Mouse (Mus musculus) right cerebral cortex, adult 18-20 months (tissue): ENCODE data around the gene BC030499.
"Not testable (repeated sequence)": the region's sequence is repeated elsewhere in the genome, so short reads cannot be mapped to it uniquely, and the experiment has no call there.

ENCODE experiments used
- DNase-seq: peaks from one replicate; pipeline ENCODE4 v3.0.0; 2022; ENCODE audit warnings: mixed read lengths

BC030499 gene

DNA sequence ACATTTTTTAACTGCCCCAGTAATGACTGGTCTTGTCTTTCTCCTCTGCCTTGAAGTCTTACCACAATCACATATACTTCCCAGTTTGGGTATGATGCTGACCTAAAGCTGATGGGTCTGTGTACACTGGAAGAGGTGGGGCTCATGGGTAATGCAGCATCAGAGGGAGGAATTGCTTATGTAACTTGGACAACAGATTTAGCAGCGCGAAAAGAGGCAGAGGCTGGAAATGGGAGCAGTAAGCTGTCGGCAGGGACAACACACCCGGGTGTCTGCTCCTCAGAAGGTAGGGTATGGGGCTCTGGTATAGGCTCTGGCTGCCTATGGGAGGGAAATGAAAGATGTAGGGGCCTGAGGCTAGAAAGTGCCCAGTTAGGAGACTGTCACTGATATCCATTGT, at the start of gene BC030499:
Gene BC030499, plus strand, starts transcription at position 188 of the 400 bp plus-strand sequence.
- DNase-seq: peak; percentile 65

DNA sequence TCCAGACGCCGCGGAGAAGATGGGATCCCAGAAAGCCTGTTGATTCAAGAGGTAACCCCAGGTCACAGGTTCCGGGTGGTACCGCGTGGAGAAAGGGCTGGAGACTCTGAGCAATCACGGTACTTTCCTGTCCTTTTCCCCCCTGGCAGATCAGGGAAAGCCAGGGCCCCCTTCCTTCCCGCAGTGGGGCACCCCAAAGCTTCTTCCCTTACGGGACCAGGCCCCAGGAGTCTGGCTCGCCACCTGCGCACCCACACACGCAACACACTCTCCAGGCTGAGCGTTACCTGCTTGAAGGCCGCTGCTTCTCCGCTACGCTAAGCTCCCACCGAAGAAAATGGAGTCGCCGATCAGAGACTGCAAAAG, 45.4 kb upstream of the BC030499 start:
- no peak for DNase-seq

DNA sequence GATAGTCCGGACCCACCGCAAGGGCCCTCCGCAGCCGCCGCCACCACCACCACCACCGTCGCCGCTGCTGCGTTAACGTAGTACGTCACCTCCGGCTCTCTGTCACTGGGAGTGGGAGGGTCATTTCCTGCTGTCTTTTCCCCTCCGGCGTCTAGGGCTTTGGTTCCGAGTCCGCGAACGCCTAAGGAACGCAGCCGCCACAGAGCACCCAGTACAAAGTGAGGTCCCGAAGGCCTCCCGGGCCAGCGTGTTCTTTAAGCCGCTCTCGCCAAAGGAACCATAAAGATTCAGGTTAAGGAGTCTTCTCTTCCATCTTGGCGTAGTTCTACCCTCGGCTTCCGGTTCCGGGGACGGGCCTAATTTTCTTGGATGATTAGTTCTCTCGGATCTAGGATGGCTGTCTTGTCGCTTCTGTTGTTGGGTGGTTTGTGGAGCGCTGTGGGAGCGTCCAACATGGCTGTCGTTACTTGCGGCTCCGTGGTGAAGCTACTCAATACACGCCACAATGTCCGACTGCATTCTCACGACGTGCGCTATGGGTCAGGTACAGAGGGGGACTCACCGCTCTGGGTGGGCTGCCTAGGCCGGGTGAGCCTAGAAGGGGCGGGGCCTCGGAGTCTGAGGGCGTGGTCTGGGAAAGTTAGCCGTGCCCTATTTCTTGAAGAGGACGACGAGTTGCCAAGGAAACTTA, 44.9 kb upstream of the BC030499 start, which contains the start of the genes Sdf2 and Supt6:
Gene Sdf2, plus strand, starts transcription at position 120 of the 691 bp plus-strand sequence.
Gene Supt6, minus strand, starts transcription at position 361 of the 691 bp plus-strand sequence.
- peak; percentile 90 for DNase-seq

DNA sequence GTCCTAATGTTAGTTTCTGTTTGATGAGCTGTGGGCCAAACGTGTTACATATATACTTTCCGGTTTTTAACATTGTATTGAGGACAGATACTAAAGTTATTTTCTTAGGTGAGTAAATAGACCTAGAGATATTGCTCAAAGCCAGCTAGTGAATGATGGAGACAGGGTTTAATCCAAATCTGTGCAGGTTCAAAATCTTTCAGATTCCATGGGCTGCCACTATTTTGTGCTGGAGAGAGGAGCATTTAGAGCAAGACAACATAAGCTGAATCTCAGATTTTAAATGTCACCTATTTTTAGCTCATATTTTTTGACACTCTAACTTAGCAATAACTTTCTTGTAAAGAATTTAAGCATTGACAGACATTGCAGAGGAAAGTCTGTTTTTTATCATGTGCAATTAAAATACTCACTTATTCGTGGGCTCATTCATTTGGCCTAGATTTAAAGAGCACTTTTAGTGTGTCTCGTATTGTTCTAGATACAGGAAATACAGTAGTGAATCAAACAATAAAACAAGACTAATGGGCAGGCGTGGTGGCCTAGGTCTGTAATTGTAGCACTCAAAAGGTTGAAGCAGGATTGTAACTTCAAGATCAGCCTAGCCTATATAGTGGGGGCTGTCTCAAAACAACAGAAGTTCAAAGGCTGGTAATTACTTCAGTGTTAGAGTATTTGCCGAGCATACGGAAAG, 44.2 kb upstream of the BC030499 start:
- DNase-seq: no peak

DNA sequence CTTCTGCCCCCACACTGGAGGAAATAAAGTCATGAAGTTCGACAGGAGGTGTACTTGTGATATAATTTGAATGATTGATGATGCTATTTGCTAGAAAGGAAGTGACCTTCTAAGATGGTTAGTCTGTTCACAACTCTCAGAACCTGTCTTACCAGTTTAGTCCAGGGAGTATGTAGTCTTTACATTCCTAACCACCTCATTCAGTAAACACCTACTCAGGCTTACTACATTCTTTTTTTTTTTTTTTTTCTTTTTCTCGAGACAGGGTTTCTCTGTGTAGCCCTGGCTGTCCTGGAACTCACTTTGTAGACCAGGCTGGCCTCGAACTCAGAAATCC, 43.7 kb upstream of the BC030499 start:
- DNase-seq: no peak

DNA sequence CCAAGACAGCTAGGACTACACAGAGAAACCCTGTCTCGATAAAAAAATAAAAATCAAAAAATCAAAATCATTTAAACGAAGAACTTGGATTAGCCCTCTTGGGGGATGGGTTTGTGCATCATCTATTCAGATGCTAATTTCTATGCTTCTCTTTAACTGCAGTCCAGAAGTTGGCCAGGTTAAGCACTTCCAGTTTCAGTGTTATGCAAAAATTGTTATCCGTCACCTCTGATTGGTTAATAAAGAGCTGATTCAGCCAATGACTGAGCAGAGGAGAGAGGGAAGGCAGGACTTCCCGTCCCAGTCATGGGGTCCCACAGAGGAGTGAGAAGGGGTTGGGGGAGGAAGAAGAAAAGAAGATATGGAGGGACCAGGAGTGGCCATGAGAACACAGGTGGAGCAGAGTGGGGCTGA, 42.9 kb upstream of the BC030499 start:
- DNase-seq: no peak

DNA sequence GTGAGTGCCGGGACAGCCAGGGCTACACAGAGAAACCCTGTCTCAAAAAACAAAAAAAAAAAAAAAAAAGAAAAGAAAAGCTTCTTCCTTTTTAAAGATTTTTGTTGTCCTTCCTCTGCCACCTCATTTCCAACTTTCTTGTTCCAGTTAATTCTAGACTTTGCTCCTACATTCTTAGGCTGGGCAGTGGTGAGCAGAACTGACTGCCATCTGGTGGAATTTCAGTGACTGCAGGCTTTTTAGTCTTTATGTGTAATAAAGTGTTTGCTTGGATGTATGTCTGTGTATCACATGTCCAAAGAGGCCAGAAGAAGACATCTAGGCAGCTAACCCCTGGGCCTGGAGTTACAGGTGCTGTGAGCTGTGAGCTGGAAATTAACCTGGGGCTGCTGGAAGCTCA, 34.0 kb upstream of the BC030499 start:
- no peak for DNase-seq

DNA sequence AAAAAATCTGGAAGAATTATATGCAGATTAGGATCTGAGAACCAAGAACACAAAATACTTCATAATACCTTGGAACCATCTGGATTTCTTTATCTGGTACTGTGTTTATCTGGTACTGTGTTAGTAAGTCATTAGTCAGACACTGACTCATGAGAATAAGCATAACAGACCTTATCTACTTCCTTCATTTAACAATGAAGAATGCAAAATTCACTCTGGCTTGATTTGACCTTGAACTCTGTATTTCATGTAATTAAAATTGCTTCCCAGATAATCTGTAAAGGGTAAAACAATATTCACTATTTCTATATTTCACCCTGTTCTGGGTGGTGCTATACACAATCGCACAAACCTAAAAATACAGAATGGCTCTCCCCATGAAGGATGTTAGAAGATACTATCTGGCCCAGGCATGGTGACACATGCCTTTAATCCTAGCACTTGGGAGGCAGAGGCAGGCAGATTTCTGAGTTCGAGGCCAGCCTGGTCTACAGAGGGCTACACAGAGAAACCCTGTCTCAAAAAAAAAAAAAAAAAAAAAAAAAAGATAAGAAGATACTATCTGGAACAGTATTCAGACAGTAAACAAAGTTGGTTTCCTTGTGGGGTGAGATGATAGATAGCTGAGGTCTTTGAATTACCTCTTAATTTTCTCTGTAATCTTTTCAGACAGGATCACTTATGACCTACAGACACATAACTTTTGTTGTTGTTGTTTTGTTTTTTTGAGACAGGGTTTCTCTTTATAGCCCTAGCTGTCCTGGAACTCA, 30.0 kb upstream of the BC030499 start:
- DNase-seq: no peak

DNA sequence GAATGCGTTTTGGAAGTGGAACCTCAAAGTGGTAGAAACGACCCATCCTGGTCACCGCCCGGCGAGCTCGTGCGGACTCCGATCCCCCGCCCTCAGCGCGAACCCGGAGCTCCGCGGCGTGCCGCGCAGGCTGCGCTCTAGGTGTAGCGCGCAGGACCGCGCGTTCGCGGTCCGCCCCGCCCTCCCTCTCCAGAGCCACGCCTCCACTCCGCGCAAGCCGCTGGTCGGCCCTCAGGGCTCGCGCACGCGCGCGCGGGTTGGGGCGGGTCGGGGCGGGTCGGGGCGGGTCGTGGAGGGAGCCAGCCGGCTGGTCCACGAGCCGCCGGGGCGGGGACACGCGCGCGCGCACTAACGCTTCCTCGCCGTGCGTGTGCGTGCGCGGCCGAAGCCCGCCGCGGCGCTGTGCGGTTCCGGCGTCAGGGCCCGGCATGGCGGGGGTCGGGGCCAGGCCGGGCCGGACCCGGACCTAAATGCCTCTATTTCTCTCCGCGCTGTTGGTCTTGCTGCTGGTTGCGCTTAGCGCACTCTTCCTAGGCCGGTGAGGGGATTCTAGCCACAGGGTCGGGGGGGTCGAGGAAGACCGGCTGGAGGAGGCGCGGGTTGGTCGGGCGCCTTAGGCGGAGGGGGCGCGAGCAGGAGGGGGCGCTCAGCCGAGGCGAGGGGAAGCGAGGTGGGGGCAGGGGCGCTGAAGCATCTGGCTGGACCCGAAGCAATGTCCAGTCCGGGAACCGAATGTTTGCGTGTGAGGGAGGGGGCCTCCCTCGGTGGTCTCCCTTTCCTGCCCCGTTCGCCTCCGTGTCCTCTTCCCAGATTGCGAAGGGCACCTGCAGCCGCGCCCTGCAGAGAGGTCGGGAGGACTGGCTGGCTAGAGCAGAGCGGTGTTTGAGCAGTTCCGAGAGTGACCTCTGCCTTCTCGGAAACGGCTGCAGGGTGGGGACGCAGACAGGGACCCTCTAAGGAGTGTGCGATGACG, 29.0 kb upstream of the BC030499 start, which contains the start of gene 2610507B11Rik:
Gene 2610507B11Rik, plus strand, starts transcription at position 373 of the 973 bp plus-strand sequence.
- peak; percentile 93 for DNase-seq

DNA sequence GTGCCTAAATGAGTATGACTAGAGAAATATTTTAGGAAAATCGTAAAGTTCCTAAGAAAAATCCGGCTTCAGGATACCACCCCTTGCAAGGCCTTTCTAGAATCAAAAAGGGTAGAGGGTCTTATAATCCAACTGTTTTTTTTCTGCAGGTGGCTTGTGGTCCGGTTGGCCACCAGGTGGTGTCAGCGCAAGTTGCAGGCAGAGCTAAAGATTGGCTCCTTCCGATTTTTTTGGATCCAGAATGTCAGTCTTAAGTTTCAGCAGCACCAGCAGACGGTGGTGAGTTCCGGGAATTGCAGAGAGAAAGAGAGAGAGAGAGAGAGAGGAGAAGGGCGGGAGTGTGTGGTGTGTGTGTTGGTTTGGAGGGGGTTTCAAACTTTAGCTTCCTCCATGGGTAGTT, 28.1 kb upstream of the BC030499 start:
- DNase-seq: peak; percentile 49

DNA sequence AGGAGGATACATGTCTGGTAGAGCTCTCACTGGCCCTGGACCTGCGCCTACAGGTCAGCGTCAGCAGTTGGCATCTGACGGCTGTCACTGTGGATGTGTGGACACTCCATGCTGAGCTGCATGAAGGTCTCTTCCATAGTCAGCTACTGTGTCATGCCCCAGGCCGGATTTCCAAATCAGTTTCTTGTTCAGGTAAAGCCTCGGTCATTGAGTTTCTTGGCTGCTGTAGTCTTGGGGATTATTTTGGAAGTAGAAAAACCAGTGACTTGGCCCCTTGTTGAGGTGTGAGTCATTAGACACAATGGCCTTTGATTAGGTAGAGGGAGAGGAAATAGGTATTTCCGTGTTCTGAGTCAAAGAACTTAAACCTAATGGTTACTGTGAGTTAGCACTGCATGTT, 25.1 kb upstream of the BC030499 start:
- DNase-seq: no peak

DNA sequence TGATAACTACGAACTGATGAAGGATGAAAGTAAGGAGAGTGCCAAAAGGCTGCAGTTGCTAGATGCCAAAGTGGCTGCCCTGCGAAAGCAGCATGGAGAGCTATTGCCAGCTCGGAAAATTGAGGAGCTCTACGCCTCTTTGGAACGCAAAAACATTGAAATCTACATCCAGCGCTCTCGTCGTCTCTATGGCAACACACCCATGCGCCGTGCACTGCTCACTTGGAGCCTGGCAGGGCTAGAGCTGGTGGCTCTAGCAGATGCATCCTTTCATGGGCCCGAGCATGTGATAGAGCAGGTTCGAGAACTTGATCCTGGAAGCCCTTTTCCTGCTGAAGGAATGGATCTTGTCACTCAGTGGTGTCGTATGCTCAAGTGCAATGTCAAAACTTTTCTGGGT, 18.7 kb upstream of the BC030499 start:
- peak; percentile 80 for DNase-seq

DNA sequence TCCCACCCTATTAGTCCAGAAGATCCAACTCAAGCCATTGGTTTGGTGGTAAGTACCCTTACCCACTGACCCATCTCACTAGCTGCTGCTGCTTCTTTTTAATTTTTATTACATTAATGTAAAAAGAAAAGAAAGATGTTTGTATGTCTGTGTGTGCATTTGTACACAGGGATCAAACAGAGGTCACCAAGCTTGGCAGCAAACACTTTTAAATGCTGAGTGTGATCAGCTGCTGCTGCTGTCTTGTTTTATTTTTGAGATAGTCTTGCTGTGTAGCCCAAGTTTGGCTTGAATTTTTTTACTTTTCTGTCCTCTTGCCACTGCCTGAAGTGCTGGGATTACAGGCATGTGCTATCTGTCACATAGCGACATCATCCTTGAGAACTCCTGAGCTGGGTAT, 15.0 kb upstream of the BC030499 start:
- DNase-seq: no peak

DNA sequence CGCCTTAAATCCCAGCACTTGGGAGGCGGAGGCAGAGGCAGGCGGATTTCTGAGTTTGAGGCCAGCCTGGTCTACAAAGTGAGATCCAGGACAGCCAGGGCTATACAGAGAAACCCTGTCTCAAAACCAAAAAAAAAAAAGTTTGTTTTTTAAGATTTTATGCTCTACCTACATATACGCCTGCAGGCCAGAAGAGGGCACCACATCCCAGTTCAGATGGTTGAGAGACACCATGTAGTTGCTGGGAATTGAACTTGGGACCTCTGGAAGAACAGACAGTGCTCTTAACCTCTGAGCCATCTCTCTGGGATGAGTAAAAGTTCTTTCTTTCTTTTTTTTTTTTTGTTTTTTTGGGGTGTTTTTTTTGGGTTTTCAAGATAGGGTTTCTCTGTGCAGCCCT, 14.5 kb upstream of the BC030499 start:
- DNase-seq: not testable (repeated sequence)

DNA sequence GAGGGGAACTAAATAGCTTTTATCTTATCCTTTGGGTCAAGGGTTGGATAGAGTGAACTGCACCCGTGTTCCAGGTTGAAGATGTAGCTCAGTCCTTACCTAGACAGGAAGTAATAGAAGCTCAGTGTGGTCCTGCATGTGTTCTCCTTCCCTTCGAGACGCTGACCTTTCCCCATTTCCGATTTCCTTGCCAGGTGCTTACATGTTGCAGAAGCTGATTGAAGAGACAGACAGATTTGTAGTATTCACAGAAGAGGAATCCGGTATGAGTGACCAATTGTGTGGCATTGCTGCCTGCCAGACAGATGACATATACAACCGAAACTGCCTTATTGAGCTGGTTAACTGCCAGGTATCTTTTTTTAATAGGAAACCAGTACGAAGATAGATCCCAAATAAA, 11.8 kb upstream of the BC030499 start:
- no peak for DNase-seq

DNA sequence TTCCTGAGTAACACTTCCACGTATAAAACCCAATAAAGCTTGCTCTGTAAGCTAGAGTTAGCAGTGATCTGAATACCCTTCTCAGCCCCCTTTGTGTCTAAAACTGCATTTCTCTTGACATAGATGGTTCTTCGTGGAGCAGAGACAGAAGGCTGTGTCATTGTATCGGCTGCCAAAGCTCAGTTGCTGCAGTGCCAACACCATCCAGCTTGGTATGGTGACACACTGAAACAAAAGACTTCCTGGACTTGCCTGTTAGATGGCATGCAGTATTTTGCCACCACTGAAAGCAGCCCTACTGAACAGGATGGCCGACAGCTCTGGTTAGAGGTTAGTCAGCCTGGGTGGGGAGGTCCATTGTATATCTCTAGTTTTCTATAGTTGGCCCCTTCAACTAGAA, 11.1 kb upstream of the BC030499 start:
- DNase-seq: no peak

DNA sequence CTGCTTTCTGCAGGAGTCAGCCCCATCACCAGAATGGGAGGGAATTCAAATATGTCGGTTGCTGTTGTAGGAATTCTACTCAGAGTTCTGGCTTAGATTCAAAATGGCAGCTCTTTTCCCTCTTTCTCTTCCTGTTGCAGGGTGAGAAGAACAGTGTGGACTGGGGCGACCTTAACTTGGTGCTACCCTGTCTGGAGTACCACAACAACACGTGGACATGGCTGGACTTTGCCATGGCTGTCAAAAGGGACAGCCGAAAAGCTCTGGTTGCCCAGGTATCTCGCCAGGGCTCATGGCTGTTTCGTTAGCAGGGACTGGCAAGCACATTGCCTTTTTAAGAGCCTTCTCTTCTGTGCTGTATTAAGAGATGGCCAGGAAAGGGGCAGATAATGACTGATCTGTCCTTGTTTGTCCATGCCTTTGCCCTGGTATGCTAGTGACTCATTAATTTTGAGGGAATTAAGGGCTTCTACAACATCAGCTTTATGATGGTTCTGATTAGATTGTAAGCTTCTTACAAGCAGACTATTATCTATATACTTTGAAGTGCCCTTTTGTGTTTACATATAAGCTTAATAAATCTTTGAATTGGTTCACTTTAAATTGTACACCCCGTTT, 1.4 kb upstream of the BC030499 start:
- DNase-seq: no peak

DNA sequence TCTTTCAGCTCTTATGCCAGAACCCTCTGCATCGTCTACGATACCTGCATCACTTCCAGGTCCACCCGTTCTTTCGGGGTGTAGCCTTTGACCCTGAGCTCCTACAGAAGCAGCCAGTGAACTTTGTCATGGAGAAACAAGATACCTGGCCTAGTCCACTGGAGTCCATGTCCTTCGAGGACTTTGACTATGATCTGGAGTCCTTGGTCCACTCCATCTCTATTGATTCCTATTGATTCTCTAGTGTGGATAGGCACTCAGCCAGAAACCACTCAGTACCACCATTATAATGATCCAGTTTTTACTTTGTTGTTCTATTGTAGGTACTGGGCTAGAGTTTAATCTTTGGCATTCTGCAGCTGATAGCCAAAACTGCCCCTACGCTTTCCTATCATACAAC, 3.9 kb downstream of the BC030499 start:
- DNase-seq: no peak

DNA sequence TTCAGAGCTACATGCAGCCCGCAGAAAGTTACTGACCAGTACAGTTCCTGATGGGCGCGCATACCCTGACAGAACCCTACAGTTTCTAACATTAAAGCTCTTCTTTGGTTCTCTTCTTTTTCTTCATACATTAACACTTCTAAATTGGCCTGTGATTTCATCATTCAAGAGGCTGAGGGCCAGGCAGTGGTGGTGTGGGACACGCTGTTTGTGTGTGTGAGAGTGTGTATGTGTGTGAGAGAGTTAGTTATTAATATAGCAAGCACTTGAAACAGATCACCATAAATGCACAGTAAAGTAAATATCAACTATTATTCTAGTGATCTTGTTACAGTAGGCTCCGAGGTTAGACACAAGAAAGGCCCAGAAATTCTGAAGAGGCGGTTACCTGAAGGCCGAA, 10.3 kb downstream of the BC030499 start:
- no peak for DNase-seq

DNA sequence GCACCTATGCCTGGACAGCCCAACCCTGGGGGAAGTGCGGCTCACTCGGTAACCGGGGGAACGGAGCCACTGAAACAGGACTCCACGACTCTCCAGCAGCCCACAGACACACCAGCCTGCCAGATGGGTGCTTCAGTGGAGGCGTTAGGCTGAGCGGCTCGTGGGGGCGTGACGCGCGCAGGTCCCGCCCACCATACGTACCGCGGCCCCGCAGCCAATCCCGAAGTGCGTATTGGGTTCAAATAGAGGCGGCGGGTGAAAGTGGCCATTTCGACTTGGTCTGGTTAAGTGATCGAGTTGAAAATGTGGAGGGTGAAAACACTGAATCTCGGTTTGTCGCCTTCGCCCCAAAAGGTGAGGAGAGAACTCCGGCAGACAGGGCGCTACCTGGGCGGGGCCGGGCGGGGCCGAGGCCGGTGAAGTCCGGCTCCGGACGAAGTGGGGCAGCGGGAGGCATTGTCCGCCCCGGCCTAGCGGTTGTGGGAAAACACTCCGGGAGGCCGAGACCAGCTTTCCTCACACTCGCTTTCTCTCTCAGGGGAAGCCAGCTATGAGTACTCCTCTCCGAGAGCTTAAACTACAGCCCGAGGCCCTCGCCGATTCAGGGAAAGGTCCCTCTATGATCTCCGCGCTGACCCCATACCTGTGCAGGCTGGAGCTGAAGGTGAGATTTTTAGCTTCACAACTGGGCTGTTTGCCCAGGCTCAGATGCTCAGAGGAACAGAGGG, 10.9 kb downstream of the BC030499 start, which contains the start of gene Spag5:
Gene Spag5, plus strand, starts transcription at position 173 of the 728 bp plus-strand sequence.
- DNase-seq: peak; percentile 94

DNA sequence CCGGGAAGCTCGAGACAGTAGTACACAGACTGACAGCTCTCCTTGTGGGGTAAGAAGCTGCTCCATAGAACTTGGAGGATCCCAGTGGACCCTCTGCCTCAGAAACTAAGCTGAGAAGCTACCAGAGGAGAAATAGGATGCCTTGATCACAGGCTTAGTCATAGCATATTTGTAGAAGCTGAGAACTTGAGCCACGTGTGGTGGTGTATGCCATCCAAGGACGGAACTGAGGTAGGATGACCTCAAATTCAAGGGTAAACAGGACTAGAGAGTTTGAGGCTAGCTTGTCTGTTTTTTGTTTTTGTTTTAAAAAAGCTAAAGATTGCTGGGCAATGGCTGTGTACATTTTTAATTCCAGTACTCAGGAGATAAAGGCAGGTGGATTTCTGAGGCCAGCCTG, 14.6 kb downstream of the BC030499 start:
- no peak for DNase-seq
